Mouse (Mus musculus): ENCODE measurements around the gene Higd2a.

Higd2a gene

GRCm38 (mm10) chr13:54629128-54629527 lies 39.1 kb downstream of the Higd2a start:
- DNase-seq, result no peak

GRCm38 (mm10) chr13:54632731-54633277 lies 42.8 kb downstream of the Higd2a start:
- no peak for DNase-seq

GRCm38 (mm10) chr13:54635011-54635410 lies 45.0 kb downstream of the Higd2a start:
- no peak for DNase-seq
